Mouse (Mus musculus) CD4-positive naive resting alpha-beta T cell, adult 76 days (primary cell): ENCODE results near the gene Preb. TPM values are rescaled to one million over a fixed set of nuclear protein-coding genes. Genes with fewer than 3 reads are reported as not detected.

Experiments
- total RNA-seq: library from RNA; stranded (reverse); gene quantifications from one replicate; pipeline ENCODE4 v1.2.4, GENCODE M21; 2023

Preb gene
- 163 TPM for total RNA-seq

GRCm38 (mm10) chr5:30959966-30960501 is at the start of gene Preb:
Gene Preb (minus strand): TSS chr5:30960361.

DNA sequence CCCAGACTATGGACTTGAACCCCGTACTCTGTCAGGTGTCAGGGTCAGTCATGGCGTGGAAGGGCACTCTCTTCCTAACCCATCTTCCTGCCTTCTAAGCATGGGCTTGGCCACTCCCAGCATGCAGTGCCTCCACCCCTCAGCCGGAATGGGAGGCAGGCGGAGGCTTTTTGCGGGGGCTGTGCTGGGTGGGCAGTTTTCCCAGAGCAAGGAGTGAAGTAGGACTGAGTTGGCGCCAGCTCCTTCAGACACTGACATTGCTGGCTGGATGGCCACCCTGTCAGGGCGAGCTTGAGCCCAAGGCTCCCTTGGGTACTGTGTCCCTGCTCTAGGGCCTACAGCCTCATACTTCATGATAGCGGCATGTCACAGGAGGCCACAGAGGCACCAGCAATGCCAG is 8.3 kb upstream of the Preb start, which contains the start of gene Tcf23:
Gene Tcf23, plus strand, starts transcription at position 247 of the 400 bp plus-strand sequence.

GRCm38 (mm10) chr5:30944956-30945781 is 15.0 kb downstream of the Preb start, which contains the start of gene Cgref1:
Gene Cgref1 (minus strand): TSS chr5:30945591.

GRCm38 (mm10) chr5:30921256-30922033 is 38.7 kb downstream of the Preb start, which contains the start of gene Khk:
Gene Khk (plus strand): TSS chr5:30921431.

GRCm38 (mm10) chr5:30913060-30913841 is 46.9 kb downstream of the Preb start, which contains the start of gene Emilin1:
Gene Emilin1 (plus strand): TSS chr5:30913402.

DNA sequence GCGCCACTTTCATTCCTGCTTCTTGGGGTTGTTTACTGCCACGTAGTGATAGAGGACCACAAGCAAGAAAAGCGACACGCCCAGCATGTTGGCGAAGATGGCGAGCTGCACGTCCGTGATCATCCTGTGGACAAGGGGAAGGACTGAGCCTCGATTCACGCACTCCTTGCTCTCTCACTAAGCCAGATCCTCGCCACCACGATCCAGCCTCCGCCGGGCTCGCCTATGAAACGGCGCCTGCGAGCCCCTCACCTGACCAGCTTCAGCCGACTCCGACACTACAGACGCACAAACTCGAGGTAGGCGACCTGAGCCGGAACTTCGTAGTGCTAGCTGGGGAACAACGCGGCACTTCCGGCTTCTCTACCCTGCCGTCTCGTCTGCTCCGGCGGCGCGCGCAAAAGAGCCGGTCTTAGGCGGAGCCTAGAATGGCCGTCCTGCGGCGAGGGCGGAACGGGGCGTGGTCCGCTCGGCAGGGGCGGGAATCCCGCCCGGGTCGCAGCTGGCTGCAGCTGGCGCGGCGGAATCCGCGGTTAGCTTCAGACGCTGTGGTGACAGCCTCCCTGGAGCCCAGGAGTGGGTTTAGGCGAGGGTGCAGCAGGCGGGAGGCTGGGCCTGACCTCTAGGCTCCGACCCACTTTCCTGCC is 52.6 kb downstream of the Preb start, which contains the start of gene Ost4:
Gene Ost4, minus strand, starts transcription at position 376 of the 647 bp plus-strand sequence.

Other genes with a start within 250 kb of the Preb start
- gene Dpysl5, start 248.8 kb downstream of the Preb start, total RNA-seq = not detected
- gene Mapre3, start 145.7 kb downstream of the Preb start, total RNA-seq = 11.1 TPM
- 37.7 TPM for gene Tmem214, start 92.3 kb downstream of the Preb start, total RNA-seq
- 12.3 TPM for gene Agbl5, start 71.7 kb downstream of the Preb start, total RNA-seq
- 150 TPM for gene Ost4, start 52.6 kb downstream of the Preb start, total RNA-seq
- 5.5 TPM for gene Emilin1, start 47.0 kb downstream of the Preb start, total RNA-seq
- 14.2 TPM for gene Khk, start 38.9 kb downstream of the Preb start, total RNA-seq
- not detected for gene Cgref1, start 14.8 kb downstream of the Preb start, total RNA-seq
- gene Tcf23, start 8.3 kb upstream of the Preb start, total RNA-seq = not detected
- gene Atraid, start 88.0 kb upstream of the Preb start, total RNA-seq = 32.9 TPM
- gene Slc5a6, start 88.6 kb upstream of the Preb start, total RNA-seq = 9.5 TPM
- gene Cad, start 94.4 kb upstream of the Preb start, total RNA-seq = 50.3 TPM
- gene Dnajc5g, start 145.9 kb upstream of the Preb start, total RNA-seq = not detected
- 1.3 TPM for gene Slc30a3, start 147.9 kb upstream of the Preb start, total RNA-seq
- gene Trim54, start 156.4 kb upstream of the Preb start, total RNA-seq = not detected
- gene Ucn, start 178.5 kb upstream of the Preb start, total RNA-seq = not detected
- 18.9 TPM for gene Mpv17, start 193.9 kb upstream of the Preb start, total RNA-seq
- 5.2 TPM for gene Gm29609, start 219.6 kb upstream of the Preb start, total RNA-seq
- gene Gtf3c2, start 219.8 kb upstream of the Preb start, total RNA-seq = 168 TPM
- 68.5 TPM for gene Snx17, start 232.9 kb upstream of the Preb start, total RNA-seq
- 36.4 TPM for gene Eif2b4, start 233.1 kb upstream of the Preb start, total RNA-seq
- 27.9 TPM for gene Zfp513, start 241.9 kb upstream of the Preb start, total RNA-seq